Mouse (Mus musculus) bone marrow macrophage, adult 2 months (primary cell): ENCODE measurements around the gene Arl4d.

Source experiments
- CTCF ChIP-seq: IDR thresholded peaks from 2 replicates; pipeline ENCODE4 v1.5.1; 2012; ENCODE audit warnings: low read depth, mild to moderate bottlenecking, low read length, moderate library complexity
- POLR2A ChIP-seq: IDR thresholded peaks from 2 replicates; pipeline ENCODE4 v1.6.1; 2012; ENCODE audit warnings: mild to moderate bottlenecking, low read depth, low read length, borderline replicate concordance

DNA sequence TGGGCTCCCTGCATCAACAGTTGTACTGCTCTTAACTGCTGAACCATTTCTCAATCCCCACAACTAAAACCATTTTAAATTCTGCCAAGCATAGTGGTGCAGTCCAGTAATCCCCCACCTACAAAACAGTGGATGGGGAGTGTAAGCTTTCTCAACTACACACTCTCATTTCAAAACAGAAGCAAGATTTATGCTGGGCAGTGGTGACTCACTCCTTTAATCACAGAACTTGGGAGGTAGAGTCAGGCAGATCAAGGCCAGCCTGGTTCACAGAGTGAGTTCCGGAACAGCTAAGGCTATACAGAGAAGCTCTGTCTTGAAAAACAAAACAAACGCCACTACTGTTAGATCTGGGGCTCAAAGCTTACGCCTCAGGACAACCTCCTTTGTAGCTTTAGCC is 46.7 kb upstream of the Arl4d start:
- TF ChIP-seq CTCF (no peak), POLR2A (no peak)
